Mouse (Mus musculus) liver, embryonic 14.5 days (tissue): ENCODE measurements around the gene Hscb. TPM values are rescaled to one million over a fixed set of nuclear protein-coding genes. Genes with fewer than 3 reads are reported as not detected.
A peak's percentile ranks its signal among the peaks of the same experiment; 100 is the strongest.

Experiments used
- ATAC-seq: fragments of 200-750 bp; cut with Nextera tagmentation; 2 replicates; pipeline ENCODE4 v1.8.0; 2017; ENCODE audit warnings: moderate number of reproducible peaks, mild to moderate bottlenecking, moderate library complexity; ENCODE audit not compliant: insufficient read depth
- DNase-seq, 3 experiments: peaks; one replicate each; pipeline ENCODE4 v3.0.0-alpha.2; 2012 to 2013; ENCODE audit warnings: low read depth in 3 of 3, low spot score in 3 of 3
- H3K27ac ChIP-seq: fragments of 300-500 bp; sonication (generic); 2 replicates; pipeline ENCODE4 v1.5.1; 2014; ENCODE audit warnings: moderate library complexity, mild to moderate bottlenecking, control low read depth, inconsistent platforms
- H3K27me3 ChIP-seq: fragments of 300-500 bp; sonication (generic); 2 replicates; pipeline ENCODE4 v1.6.1; 2014; ENCODE audit warnings: mild to moderate bottlenecking, low read length, moderate library complexity; ENCODE audit not compliant: control insufficient read depth, insufficient read depth
- H3K36me3 ChIP-seq: fragments of 300-500 bp; sonication (generic); replicated peaks from 2 replicates; pipeline ENCODE4 v1.6.1; 2014; ENCODE audit warnings: low read depth; ENCODE audit not compliant: control insufficient read depth, insufficient read depth
- H3K4me1 ChIP-seq, 2 experiments: fragments of 200-500 bp in 1 of 2; fragments of 300-500 bp in 1 of 2; sonication (generic) in 1 of 2; replicated peaks; 2 replicates each; pipeline ENCODE4 v1.6.1; 2012 to 2014; ENCODE audit warnings: antibody characterized with exemption in 1 of 2, inconsistent platforms in 1 of 2, low read length in 1 of 2; ENCODE audit not compliant: control insufficient read depth in 2 of 2, insufficient read depth in 2 of 2
- H3K4me2 ChIP-seq: fragments of 300-500 bp; sonication (generic); 2 replicates; pipeline ENCODE4 v1.6.1; 2014; ENCODE audit warnings: low read depth, mild to moderate bottlenecking, control low read depth, moderate library complexity
- H3K4me3 ChIP-seq, 2 experiments: fragments of 200-500 bp in 1 of 2; fragments of 300-500 bp in 1 of 2; sonication (generic) in 1 of 2; 2 replicates each; pipeline ENCODE4 v1.5.1; 2012 to 2014; ENCODE audit warnings: low read depth in 2 of 2, low read length in 2 of 2, mild to moderate bottlenecking in 2 of 2, control low read depth in 1 of 2, inconsistent platforms in 1 of 2, moderate library complexity in 1 of 2; ENCODE audit not compliant: insufficient read depth in 1 of 2
- H3K9ac ChIP-seq: fragments of 300-500 bp; sonication (generic); replicated peaks from 2 replicates; pipeline ENCODE4 v1.6.1; 2014; ENCODE audit warnings: mild to moderate bottlenecking, control low read depth, moderate library complexity
- H3K9me3 ChIP-seq: fragments of 300-500 bp; sonication (generic); 2 replicates; pipeline ENCODE4 v1.6.1; 2016; ENCODE audit warnings: low read length, mixed read lengths; ENCODE audit not compliant: control insufficient read depth
- CTCF ChIP-seq: IDR thresholded peaks from 2 replicates; pipeline ENCODE4 v1.5.1; 2016; ENCODE audit warnings: antibody characterized with exemption, low read depth, control low read depth
- EP300 ChIP-seq: IDR thresholded peaks from 2 replicates; pipeline ENCODE4 v1.6.1; 2016; ENCODE audit warnings: antibody characterized with exemption, low read depth
- WGBS: fragments of 180-500 bp; shearing (Covaris S2); extraction: QIAGEN DNeasy Blood & Tissue Kit; methylation state at CpG from one replicate; pipeline ENCODE4 v1.1.7; 2014; ENCODE audit not compliant: insufficient replicate concordance; 5-methylcytosine and 5-hydroxymethylcytosine counted together
- polyA plus RNA-seq, 2 experiments: library from polyadenylated mRNA; depleted of rRNA in 1 of 2; stranded (reverse) in 1 of 2; unstranded in 1 of 2; fragments of >200 nt; fragmentation: Nextera tagmentation in 1 of 2; extraction: Ambion mirVana in 1 of 2; gene quantifications; 2 replicates each; pipeline versions ENCODE4 v1.2.1 to v1.2.3; 2012 to 2014

Hscb gene
- polyA plus RNA-seq, 2 experiments, result 28.8 to 55.7 TPM

- H3K27me3 ChIP-seq, result no peaks in the 10 kb centered on the region
- peak overlapping the region; percentile 67 to 85 for H3K4me3 ChIP-seq
- peak overlapping the region; percentile 91 for H3K9ac ChIP-seq
- no peak for TF ChIP-seq CTCF
- no peak for TF ChIP-seq EP300
- H3K9me3 ChIP-seq, result no peaks in the 10 kb centered on the region
- peak overlapping the region; percentile 76 for H3K27ac ChIP-seq
- peaks cover 21 to 38% of the 10 kb centered on the region in 2 experiments for H3K4me1 ChIP-seq
- no peak for DNase-seq
- H3K36me3 ChIP-seq, result peaks cover 12% of the 10 kb centered on the region; the same call in 1 of the 2 replicates
- no peak for ATAC-seq
- WGBS, result under 1% methylated on average over 27 of the region's 27 CpGs
- H3K4me2 ChIP-seq, result peak overlapping the region; percentile 85
These were observed 30.5 kb downstream of the Hscb start for GRCm38 (mm10) chr5:110808821-110809666.

GRCm38 (mm10) chr5:110808061-110808631, 31.4 kb downstream of the Hscb start:
- H3K9ac ChIP-seq, result peak overlapping the region; percentile 91
- DNase-seq (peak; percentile 75 to 79 (median 76)), ATAC-seq (peak; percentile 73)
- peak overlapping the region; percentile 85 for H3K4me2 ChIP-seq
- peaks cover 23 to 41% of the 10 kb centered on the region in 2 experiments for H3K4me1 ChIP-seq
- WGBS, result under 1% methylated on average over 14 of the region's 14 CpGs
- H3K27ac ChIP-seq, result peak overlapping the region; percentile 76
- TF ChIP-seq CTCF, result no peak
- peak; percentile 28 for TF ChIP-seq EP300
- no peaks in the 10 kb centered on the region for H3K9me3 ChIP-seq
- no peaks in the 10 kb centered on the region for H3K27me3 ChIP-seq
- H3K4me3 ChIP-seq, result peak overlapping the region; percentile 67 to 85
- H3K36me3 ChIP-seq, result peaks cover 12% of the 10 kb centered on the region; the same call in 1 of the 2 replicates

GRCm38 (mm10) chr5:110807453-110807852, 32.1 kb downstream of the Hscb start:
- H3K4me2 ChIP-seq, result peak overlapping the region; percentile 85
- DNase-seq (no peak), ATAC-seq (no peak)
- H3K9ac ChIP-seq, result peak overlapping the region; percentile 91
- H3K4me3 ChIP-seq, result peak overlapping the region; percentile 67 to 85
- H3K36me3 ChIP-seq, result peaks cover 12% of the 10 kb centered on the region; the same call in 1 of the 2 replicates
- 77% methylated on average over 4 of the region's 4 CpGs for WGBS
- no peaks in the 10 kb centered on the region for H3K9me3 ChIP-seq
- TF ChIP-seq EP300 (no peak), CTCF (no peak)
- H3K27ac ChIP-seq, result peak overlapping the region; percentile 76
- H3K4me1 ChIP-seq, result peaks cover 23 to 43% of the 10 kb centered on the region in 2 experiments
- H3K27me3 ChIP-seq, result no peaks in the 10 kb centered on the region

GRCm38 (mm10) chr5:110806676-110807075, 32.9 kb downstream of the Hscb start:
- H3K4me3 ChIP-seq, result no peak overlapping the region
- no peak for ATAC-seq
- H3K4me2 ChIP-seq, result peak overlapping the region; percentile 85
- DNase-seq, result no peak
- peaks cover 12% of the 10 kb centered on the region; the same call in 1 of the 2 replicates for H3K36me3 ChIP-seq
- peak overlapping the region; percentile 21; the same call in 1 of the 2 replicates for H3K27ac ChIP-seq
- WGBS, result 91% methylated on average over 1 of the region's 1 CpGs
- no peaks in the 10 kb centered on the region for H3K9me3 ChIP-seq
- no peaks in the 10 kb centered on the region for H3K27me3 ChIP-seq
- H3K9ac ChIP-seq, result no peak overlapping the region; the same call in 1 of the 2 replicates
- H3K4me1 ChIP-seq, result peaks cover 23 to 46% of the 10 kb centered on the region in 2 experiments
- TF ChIP-seq CTCF (no peak), EP300 (no peak)

GRCm38 (mm10) chr5:110806154-110806553, 33.4 kb downstream of the Hscb start:
- no peak overlapping the region for H3K4me3 ChIP-seq
- no peak for ATAC-seq
- peaks cover 23 to 46% of the 10 kb centered on the region in 2 experiments for H3K4me1 ChIP-seq
- H3K4me2 ChIP-seq, result no peak overlapping the region
- TF ChIP-seq EP300 (no peak), CTCF (no peak)
- no peak overlapping the region for H3K9ac ChIP-seq
- H3K27ac ChIP-seq, result no peak overlapping the region
- H3K27me3 ChIP-seq, result no peaks in the 10 kb centered on the region
- WGBS, result 84% methylated on average over 4 of the region's 4 CpGs
- DNase-seq, result no peak
- H3K9me3 ChIP-seq, result no peaks in the 10 kb centered on the region
- H3K36me3 ChIP-seq, result peaks cover 12% of the 10 kb centered on the region; the same call in 1 of the 2 replicates
